Mouse (Mus musculus) bone marrow, adult 2 months (tissue): ENCODE measurements around the gene Phox2a. TPM values are rescaled to one million over a fixed set of nuclear protein-coding genes. Genes with fewer than 3 reads are reported as not detected.

Experiments used
- H3K27ac ChIP-seq: fragments of 200-500 bp; 2 replicates; pipeline ENCODE4 v1.5.1; 2012; ENCODE audit warnings: low read depth, mild to moderate bottlenecking, control low read depth, inconsistent platforms, low read length; ENCODE audit not compliant: control insufficient read depth, poor library complexity, insufficient read depth
- H3K4me1 ChIP-seq: fragments of 200-500 bp; 2 replicates; pipeline ENCODE4 v1.6.1; 2011; ENCODE audit warnings: low read length; ENCODE audit not compliant: control insufficient read depth, insufficient read depth
- H3K4me3 ChIP-seq: fragments of 200-500 bp; replicated peaks from 2 replicates; pipeline ENCODE3; 2011; ENCODE audit warnings: mild to moderate bottlenecking, low read depth, low read length, control low read depth; ENCODE audit not compliant: control insufficient read depth
- CTCF ChIP-seq: fragments of 200-500 bp; IDR thresholded peaks from 2 replicates; pipeline ENCODE4 v1.5.1; 2011; ENCODE audit warnings: low read length, control low read depth; ENCODE audit not compliant: control insufficient read depth, insufficient read depth
- POLR2A ChIP-seq: fragments of 200-500 bp; IDR thresholded peaks from 2 replicates; pipeline ENCODE4 v1.6.1; 2011; ENCODE audit warnings: low read depth, mild to moderate bottlenecking, control low read depth, low read length, borderline replicate concordance; ENCODE audit not compliant: control insufficient read depth
- WGBS: fragments of 180-500 bp; shearing (Covaris S2); methylation state at CpG from one replicate; pipeline ENCODE4 v1.1.7; 2018; 5-methylcytosine and 5-hydroxymethylcytosine counted together
- polyA plus RNA-seq: library from polyadenylated mRNA; stranded (reverse); fragments of >200 nt; gene quantifications from 2 replicates; pipeline ENCODE4 v1.2.4, GENCODE M21; 2011; ENCODE audit warnings: low replicate concordance; ENCODE audit not compliant: missing spikeins, insufficient read depth, insufficient read length

The Phox2a gene
- polyA plus RNA-seq, 1 experiment, result not detected

DNA sequence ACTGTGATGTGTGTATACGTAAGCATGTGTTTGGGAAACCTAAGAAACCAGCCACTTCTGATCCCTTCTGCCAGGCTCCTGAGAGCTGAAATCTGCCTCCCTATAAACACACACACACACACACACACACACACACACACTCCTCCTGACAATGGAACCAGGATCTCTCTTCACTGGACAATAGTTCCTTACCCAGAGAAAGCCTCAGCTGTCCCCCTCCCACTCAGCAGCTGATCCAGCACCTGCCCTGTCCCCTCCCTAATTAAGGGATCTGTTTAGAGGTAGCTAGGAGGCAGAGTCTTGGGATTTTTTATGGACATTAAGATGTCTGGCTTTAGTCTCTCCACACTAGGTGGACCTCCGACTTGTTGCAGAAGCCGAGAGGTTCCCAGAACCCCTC, 16.8 kb downstream of the Phox2a start:
- Histone ChIP-seq H3K27ac (no peak overlapping the region), H3K4me3 (no peak overlapping the region), H3K4me1 (no peaks in the 10 kb centered on the region)
- WGBS, result 89% methylated on average over 3 of the region's 3 CpGs
- TF ChIP-seq CTCF (no peak), POLR2A (no peak)

DNA sequence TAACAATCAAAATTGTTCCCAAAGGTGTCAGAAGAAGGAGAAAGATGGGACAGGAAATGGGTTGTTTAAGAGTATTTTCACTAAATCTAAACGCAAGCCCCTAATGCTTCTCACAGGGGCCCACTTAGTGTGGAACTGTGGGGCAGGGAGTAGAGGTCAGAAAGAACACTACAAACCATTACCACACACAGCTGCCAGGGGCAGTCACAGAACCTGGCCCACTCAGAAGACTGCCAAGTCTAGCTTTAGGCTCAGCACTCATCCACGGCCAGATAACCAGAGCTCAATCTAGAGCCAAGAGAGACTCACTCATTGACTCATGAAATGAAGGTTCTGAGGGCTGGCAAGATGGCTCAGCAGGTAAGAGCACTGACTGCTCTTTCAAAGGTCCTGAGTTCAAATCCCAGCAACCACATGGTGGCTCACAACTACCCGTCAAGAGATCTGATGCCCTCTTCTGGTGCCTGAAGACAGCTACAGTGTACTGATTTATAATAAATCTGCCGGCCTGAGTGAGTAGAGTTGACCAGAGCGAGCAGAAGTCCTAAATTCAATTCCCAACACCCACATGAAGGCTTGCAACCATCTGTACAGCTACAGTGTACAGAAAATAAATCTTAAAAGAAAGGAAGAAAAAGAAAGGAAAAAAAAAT, 17.5 kb downstream of the Phox2a start:
- 56% methylated on average over 5 of the region's 5 CpGs for WGBS
- Histone ChIP-seq H3K4me3 (no peak overlapping the region), H3K27ac (no peak overlapping the region), H3K4me1 (no peaks in the 10 kb centered on the region)
- no peak for TF ChIP-seq POLR2A
- TF ChIP-seq CTCF, result no peak

DNA sequence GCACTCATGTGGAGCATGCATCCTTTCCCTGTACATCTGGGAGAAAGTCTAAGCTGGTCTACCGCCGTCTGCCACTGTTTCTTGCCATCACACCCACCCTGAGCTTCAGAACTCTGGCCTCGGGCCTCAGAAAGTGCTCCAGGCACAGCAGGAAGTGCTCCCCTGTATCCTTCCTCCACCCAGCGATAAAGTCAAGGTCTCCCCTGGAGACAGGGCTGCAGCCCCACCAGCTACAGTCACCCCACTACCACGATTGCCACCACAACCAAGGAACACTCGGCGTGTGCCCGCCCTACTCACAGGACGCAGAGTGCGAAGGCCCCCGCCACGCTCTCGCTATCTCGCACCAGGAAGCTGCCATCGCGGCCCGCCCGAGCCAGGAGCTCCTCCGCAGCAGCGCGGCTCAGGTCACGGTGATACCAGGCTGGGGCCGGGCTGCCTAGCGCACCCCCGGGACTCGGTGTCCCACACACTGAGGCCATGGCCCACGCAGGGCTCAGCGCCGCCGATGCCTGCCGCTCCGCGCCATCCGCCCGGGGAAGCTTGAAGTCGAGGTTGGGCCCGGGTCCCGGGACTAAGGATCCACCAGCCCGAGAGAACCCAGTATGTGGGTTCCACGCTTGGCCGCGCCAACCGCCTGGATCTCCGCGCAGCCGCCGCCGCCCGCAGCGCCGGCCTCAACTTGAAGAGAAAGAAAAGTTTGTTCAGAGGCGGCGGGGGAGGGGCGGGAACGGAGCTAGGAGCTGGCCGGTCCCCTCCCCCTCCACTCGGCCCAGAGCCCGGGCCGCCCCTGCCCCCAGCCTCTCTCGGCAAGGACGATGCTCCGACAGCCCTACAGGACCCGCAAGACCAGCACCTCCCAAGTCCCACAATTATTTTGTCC, 18.4 kb downstream of the Phox2a start:
- under 1% methylated on average over 63 of the region's 63 CpGs for WGBS
- no peak for TF ChIP-seq POLR2A
- no peak for TF ChIP-seq CTCF
- Histone ChIP-seq H3K4me3 (peak overlapping the region; percentile 73), H3K4me1 (no peaks in the 10 kb centered on the region), H3K27ac (peak overlapping the region; percentile 0; the same call in 1 of the 2 replicates)

DNA sequence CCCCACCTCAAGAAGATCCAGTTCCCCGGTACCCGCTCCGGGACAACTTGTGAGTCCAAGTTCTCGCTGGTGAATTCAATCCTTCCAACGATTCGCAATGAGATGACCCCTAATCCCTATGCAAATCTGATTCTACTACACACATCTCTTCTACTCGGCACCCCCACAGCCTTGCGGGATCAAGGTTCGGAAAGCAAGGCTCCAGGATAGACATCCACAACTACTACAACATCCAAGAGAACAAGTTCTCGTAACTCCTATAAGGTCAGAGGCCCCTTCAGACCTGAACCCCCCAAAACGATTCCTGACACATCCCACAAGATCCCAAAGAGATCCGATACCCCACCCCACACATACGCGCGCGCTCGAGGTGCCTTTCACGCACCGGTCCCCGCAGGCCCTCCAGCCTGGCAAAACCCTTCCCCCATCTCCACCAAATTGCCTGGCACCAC, 19.1 kb downstream of the Phox2a start:
- 2% methylated on average over 20 of the region's 20 CpGs for WGBS
- no peak for TF ChIP-seq CTCF
- no peak for TF ChIP-seq POLR2A
- no peak overlapping the region; the same call in 1 of the 2 replicates for H3K27ac ChIP-seq
- H3K4me1 ChIP-seq, result no peaks in the 10 kb centered on the region
- H3K4me3 ChIP-seq, result peak overlapping the region; percentile 61

DNA sequence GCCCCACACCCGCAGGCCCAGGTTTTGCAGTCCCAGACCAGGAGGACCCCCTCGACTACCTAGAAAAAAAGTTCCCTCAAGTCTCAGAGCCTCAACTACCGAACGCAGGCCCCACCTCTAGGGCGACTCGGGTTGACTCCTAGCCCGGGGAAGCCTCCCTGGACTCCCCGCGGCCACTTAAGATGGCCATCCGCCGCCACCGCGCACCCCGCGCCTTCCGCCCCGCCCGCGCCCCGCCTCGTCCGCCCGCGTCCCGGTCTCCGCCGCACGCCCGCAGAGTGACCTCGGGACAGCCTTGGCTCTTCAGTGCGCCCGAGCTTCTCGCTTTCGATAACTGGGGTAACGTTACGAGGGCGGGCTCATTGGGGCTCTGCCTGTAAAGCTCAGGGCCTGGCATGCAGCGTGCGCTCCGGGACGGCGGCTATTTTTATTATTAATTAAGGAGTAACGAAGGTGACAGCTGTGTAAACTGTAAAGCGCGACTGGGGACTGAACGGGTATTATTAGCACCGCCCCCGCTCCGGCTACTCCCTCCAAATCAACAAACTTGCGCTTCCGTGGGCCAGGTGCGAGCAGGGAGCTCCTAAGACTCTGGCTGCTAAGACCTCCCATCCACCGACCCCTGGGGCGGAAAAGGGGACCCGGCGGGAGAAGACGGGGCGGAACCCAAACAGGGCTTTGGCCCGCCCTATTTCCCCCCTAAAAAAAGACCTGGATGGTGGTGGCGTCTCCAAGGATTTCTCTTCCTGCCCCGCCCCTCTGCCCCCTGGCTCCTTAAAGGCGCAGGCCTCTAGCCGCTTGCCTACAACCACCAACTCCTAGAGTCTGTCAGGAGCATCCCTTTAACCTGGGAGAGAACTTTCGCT, 19.7 kb downstream of the Phox2a start, which contains the start of gene Inppl1:
Gene Inppl1 (minus strand): TSS at position 624 of the 866 bp plus-strand sequence.
- TF ChIP-seq POLR2A, result no peak
- TF ChIP-seq CTCF, result no peak
- WGBS, result 4% methylated on average over 62 of the region's 64 CpGs
- H3K27ac ChIP-seq, result 0 out of 2 replicates have a peak within 1 kb of the TSS, but pooled peaks have one; percentile 14
- no peaks in the 10 kb centered on the region for H3K4me1 ChIP-seq
- peak within 1 kb of the TSS; percentile 61 for H3K4me3 ChIP-seq

DNA sequence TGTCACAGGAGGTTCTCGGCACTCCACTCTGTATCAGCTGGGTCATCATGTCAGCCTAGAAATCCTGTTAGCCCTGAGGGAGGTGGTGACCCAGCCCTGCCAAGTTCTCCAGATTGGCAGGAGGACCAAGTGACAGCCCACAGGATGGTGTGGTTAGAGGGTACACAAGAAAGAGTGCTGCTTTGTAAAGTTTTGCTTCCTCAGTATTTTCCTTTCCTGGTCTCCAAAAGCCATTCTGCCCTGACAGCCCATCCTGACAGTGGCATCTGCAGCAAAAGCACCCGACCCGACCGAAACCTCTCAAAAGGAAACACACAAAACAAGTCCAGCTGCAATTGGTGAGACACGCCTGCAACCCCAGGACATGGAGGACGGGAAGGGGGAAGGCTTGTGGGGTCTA, 26.1 kb downstream of the Phox2a start:
- Histone ChIP-seq H3K4me1 (peaks cover 2% of the 10 kb centered on the region), H3K27ac (no peak overlapping the region), H3K4me3 (no peak overlapping the region)
- no peak for TF ChIP-seq POLR2A
- TF ChIP-seq CTCF, result no peak
- WGBS, result 65% methylated on average over 6 of the region's 6 CpGs

DNA sequence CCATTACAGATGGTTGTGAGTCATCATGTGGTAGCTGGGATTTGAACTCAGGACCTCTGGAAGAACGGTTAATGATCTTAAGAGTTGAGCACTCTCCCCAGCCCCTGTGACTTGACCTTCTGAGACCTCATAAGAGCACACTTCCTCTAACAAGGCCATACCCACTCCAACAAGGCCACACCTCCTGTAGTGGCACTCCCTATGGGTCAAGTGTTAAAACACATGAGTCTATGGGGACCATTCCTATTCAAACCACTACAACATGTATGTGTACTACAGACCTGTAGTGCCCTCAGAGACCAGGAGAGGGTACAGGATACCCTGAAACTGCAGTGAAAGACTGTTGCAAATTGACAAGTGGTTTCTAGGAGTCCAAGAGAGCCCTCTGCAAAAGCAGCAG, 29.8 kb downstream of the Phox2a start:
- Histone ChIP-seq H3K4me1 (peaks cover 2% of the 10 kb centered on the region), H3K27ac (no peak overlapping the region), H3K4me3 (no peak overlapping the region)
- WGBS, result 85% methylated on average over 1 of the region's 1 CpGs
- no peak for TF ChIP-seq CTCF
- no peak for TF ChIP-seq POLR2A
